Mouse (Mus musculus) intestine, embryonic 14.5 days (tissue): ENCODE measurements around the gene Hlcs. TPM values are rescaled to one million over a fixed set of nuclear protein-coding genes. Genes with fewer than 3 reads are reported as not detected.

Experiments used
- ATAC-seq: fragments of 200-750 bp; cut with Nextera tagmentation; replicated peaks from 2 replicates; pipeline ENCODE4 v1.8.0; 2017; ENCODE audit warnings: low read depth, moderate number of reproducible peaks, moderate TSS enrichment, moderate library complexity; ENCODE audit not compliant: low FRiP score, low TSS enrichment
- DNase-seq: peaks from one replicate; pipeline ENCODE4 v3.0.0-alpha.2; 2018; ENCODE audit warnings: low spot score
- H3K27ac ChIP-seq: fragments of 300-500 bp; sonication (generic); 2 replicates; pipeline ENCODE4 v1.5.1; 2014; ENCODE audit warnings: low read depth, mild to moderate bottlenecking, control low read depth
- H3K27me3 ChIP-seq: fragments of 300-500 bp; sonication (generic); replicated peaks from 2 replicates; pipeline ENCODE4 v1.6.1; 2014; ENCODE audit warnings: low read length, control low read depth; ENCODE audit not compliant: control insufficient read depth, insufficient read depth
- H3K36me3 ChIP-seq: fragments of 300-500 bp; sonication (generic); 2 replicates; pipeline ENCODE4 v1.6.1; 2014; ENCODE audit warnings: low read length, control low read depth; ENCODE audit not compliant: control insufficient read depth, insufficient read depth
- H3K4me1 ChIP-seq: fragments of 300-500 bp; sonication (generic); replicated peaks from 2 replicates; pipeline ENCODE4 v1.6.1; 2014; ENCODE audit warnings: low read length, control low read depth, mixed read lengths; ENCODE audit not compliant: control insufficient read depth, insufficient read depth
- H3K4me2 ChIP-seq: fragments of 300-500 bp; sonication (generic); 2 replicates; pipeline ENCODE4 v1.6.1; 2014; ENCODE audit warnings: low read length
- H3K4me3 ChIP-seq: fragments of 300-500 bp; sonication (generic); 2 replicates; pipeline ENCODE4 v1.5.1; 2014; ENCODE audit warnings: low read depth, low read length, control low read depth, mixed read lengths
- H3K9ac ChIP-seq: fragments of 300-500 bp; sonication (generic); 2 replicates; pipeline ENCODE4 v1.6.1; 2014; ENCODE audit warnings: mild to moderate bottlenecking, low read length
- H3K9me3 ChIP-seq: fragments of 300-500 bp; sonication (generic); 2 replicates; pipeline ENCODE4 v1.6.1; 2016; ENCODE audit warnings: low read length, control low read depth; ENCODE audit not compliant: control insufficient read depth
- WGBS: fragments of 180-500 bp; shearing (Covaris S2); extraction: QIAGEN DNeasy Blood & Tissue Kit; methylation state at CpG from one replicate; pipeline ENCODE4 v1.1.7; 2014; 5-methylcytosine and 5-hydroxymethylcytosine counted together
- polyA plus RNA-seq: library from polyadenylated mRNA; unstranded; fragments of >200 nt; fragmentation: Nextera tagmentation; extraction: Ambion mirVana; gene quantifications from 2 replicates; pipeline ENCODE4 v1.2.1, GENCODE M21; 2014

The Hlcs gene
- polyA plus RNA-seq, 1 experiment from 2014 or later, result 8.9 TPM

DNA sequence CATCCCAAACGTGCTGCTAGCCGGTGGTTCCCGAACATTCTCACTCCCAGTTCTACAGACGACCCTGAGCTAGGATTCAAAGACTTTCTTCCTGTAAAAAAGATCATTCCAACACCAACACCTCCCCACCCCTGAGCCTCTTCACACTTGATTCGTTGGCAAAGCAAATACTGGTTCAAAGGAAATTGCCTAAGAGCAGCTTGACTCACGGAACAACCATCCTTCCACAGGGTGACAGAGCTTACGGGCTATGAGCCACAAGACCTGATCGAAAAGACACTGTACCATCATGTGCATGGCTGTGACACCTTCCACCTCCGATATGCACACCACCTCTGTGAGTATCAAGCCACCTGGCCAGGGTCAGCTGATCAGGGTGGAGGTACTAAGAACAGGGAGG is 198.7 kb downstream of the Hlcs start:
- 69% methylated on average over 9 of the region's 9 CpGs for WGBS
- DNase-seq (no peak), ATAC-seq (no peak)
- Histone ChIP-seq H3K36me3 (no peaks in the 10 kb centered on the region), H3K27me3 (peaks cover 3% of the 10 kb centered on the region; the same call in 1 of the 2 replicates), H3K4me2 (no peak overlapping the region), H3K27ac (no peak overlapping the region), H3K9me3 (no peaks in the 10 kb centered on the region), H3K9ac (no peak overlapping the region), H3K4me1 (peaks cover 4% of the 10 kb centered on the region; the same call in 1 of the 2 replicates), H3K4me3 (no peak overlapping the region)

DNA sequence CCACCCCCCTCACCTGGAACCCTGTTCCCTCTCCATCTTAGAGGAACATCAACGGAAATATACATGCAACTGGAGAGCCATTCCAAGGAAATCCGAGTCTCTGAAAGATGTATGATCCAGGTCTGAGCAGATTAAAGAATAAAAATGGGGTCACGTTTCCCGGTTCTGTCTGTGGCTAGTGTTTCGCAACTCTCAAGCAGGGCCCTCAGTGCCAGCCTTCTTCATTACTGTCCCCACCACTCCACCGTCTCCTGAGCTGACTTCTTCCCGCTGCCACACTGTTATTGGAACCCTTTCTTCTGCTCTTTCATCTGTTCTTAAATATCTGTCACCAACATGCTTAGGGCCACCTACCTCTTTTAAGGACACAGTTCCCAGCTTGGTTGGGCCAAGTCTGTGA is 200.2 kb downstream of the Hlcs start:
- H3K27me3 ChIP-seq, result peaks cover 3% of the 10 kb centered on the region; the same call in 1 of the 2 replicates
- no peak overlapping the region for H3K4me3 ChIP-seq
- no peak overlapping the region for H3K27ac ChIP-seq
- H3K4me1 ChIP-seq, result peaks cover 4% of the 10 kb centered on the region; the same call in 1 of the 2 replicates
- no peaks in the 10 kb centered on the region for H3K36me3 ChIP-seq
- H3K4me2 ChIP-seq, result no peak overlapping the region
- H3K9ac ChIP-seq, result no peak overlapping the region
- H3K9me3 ChIP-seq, result no peaks in the 10 kb centered on the region
- ATAC-seq, result no peak
- WGBS, result 79% methylated on average over 7 of the region's 7 CpGs
- DNase-seq, result no peak

DNA sequence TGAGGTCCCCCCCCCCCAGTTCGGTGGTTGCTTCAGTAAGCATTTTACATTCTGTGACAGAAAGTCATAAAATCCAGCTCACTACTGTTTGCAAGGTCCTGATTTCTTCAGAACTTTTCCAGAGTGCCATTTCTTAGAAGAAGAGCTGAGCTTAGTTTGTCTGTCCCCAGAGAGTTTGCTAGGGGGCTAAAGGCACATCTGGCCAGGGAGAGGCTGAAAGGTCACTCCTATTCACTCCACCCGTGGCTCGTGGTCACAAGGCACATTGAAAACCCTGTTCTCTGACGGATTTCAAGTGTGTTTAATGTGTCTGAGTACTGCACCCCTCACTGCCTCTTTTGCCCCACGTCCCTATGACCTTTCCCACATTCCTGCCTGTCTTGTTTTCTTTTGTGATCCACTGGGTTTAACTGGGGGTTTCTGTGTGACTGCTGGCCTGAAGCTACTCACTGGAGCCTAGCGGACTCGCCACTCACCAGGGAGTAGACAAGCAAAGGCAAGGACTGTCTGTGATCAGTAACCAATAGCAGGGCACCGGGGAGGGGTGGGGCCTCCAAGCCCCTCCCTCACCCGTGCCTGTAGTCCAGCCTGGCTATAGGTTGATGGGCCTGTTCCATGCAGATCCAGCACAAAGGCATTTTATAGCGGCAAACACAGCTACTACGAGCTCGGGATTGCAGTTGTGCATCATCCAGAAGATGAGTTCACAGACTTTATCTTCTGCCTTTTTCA is 215.5 kb downstream of the Hlcs start:
- Histone ChIP-seq H3K27me3 (peaks cover 75% of the 10 kb centered on the region), H3K4me3 (no peak overlapping the region), H3K4me2 (no peak overlapping the region), H3K36me3 (no peaks in the 10 kb centered on the region), H3K4me1 (no peaks in the 10 kb centered on the region; the same call in 1 of the 2 replicates), H3K27ac (no peak overlapping the region), H3K9ac (no peak overlapping the region), H3K9me3 (no peaks in the 10 kb centered on the region)
- peak; percentile 82; the same call in 1 of the 2 replicates for ATAC-seq
- no peak for DNase-seq
- 11% methylated on average over 12 of the region's 12 CpGs for WGBS

DNA sequence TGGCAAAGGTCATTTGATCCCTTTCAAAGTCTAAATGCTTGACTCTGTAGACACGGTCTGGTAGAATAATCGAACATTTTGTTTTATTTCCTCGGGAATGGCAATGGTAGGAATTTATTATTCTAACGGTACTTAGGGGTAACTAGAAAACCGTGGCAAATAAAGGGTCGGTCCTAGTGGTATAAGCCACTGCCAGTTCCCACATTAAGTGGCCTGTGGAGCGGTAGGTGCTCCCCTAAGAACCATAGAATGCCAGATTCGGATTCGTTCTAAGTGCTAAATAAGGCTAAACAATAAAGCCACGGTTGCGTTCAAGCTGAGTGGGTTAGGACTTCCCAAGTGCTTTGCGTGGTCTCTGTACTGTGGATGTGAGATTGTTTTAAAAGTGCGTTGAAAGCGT is 216.9 kb downstream of the Hlcs start:
- Histone ChIP-seq H3K36me3 (no peaks in the 10 kb centered on the region), H3K9ac (no peak overlapping the region), H3K4me1 (no peaks in the 10 kb centered on the region; the same call in 1 of the 2 replicates), H3K27ac (no peak overlapping the region), H3K4me3 (no peak overlapping the region), H3K27me3 (peaks cover 89% of the 10 kb centered on the region), H3K4me2 (no peak overlapping the region), H3K9me3 (no peaks in the 10 kb centered on the region)
- peak; percentile 74 for DNase-seq
- WGBS, result 2% methylated on average over 14 of the region's 14 CpGs
- no peak for ATAC-seq

DNA sequence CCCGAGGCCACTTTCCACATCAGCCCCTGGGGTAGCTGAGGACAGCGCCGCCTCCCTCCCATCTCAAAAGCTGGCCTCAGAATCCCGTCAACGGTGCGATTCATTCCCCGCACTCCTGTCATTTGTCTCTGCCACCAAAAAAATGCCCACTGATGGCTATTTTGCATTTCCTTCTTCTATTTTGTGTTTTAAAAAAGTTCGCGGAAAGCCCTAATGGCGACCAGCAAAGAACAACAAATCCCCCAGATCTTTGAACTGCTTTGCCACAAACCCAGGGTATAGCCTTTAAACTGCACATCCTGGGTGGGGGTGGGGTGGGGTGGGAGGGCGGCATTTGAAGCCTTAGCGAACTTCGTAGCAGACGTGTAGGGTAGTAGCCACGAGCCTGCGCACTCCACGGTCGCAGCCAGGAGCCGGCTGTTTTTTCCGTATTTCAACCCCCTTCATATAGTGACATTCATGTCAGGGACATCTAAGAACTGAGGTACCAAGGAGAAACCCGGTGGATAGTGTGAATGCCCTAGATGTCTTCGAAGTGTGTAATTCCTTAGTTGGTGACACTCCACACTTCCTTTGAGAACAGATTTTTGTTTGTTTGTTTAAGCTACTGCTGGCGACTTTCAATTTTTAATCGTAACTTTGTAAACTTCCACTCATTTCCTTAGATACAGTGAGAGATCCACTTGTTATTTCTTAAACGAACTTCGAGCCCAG is 218.1 kb downstream of the Hlcs start:
- H3K4me1 ChIP-seq, result no peaks in the 10 kb centered on the region
- peaks cover 100% of the 10 kb centered on the region for H3K27me3 ChIP-seq
- H3K4me3 ChIP-seq, result no peak overlapping the region
- H3K27ac ChIP-seq, result no peak overlapping the region
- DNase-seq, result peak; percentile 78
- H3K4me2 ChIP-seq, result no peak overlapping the region
- no peaks in the 10 kb centered on the region for H3K9me3 ChIP-seq
- no peaks in the 10 kb centered on the region for H3K36me3 ChIP-seq
- no peak for ATAC-seq
- 1% methylated on average over 26 of the region's 26 CpGs for WGBS
- no peak overlapping the region for H3K9ac ChIP-seq

DNA sequence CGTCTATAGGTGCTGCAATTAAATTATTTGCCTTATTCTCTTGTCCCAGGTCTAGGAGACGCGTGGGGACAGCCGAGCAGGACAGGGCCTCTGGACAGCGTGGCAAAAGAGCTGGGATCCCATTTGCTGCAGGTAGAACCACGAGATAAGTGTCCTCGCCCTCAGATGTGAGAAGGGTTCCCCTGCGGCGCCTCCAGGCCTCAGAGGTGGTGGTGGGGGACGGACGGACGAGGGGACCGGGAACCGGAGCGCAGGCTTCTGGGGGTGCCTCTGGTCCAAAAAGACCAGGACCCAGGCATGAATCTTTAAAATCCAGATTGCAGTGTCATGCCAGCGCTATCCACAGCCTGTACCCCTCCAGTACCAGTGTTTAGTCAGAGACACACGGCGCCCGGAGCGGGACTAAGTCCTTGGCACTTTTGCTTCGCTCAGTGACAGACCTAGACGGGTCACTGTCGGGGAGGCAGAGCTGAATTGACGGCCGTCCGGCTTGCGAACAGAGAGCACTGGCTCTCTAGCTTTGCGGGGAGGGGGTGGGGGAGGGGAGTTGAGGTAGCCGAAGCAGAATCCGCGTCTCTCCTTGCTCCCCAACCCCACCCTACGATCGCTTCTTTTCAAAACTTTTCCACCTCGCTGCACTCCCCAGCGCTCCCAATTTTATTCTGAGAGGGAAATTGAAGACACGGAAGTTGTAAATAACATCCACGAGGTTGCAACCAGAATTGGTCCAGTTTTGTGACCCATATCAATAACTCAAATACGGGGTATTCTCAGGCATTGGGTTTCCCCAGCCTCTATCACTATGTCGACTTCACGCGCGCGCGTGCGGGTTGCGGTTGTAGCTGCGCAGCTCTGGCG is 218.9 kb downstream of the Hlcs start:
- H3K4me2 ChIP-seq, result no peak overlapping the region
- no peak overlapping the region for H3K27ac ChIP-seq
- H3K27me3 ChIP-seq, result peaks cover 100% of the 10 kb centered on the region
- H3K9me3 ChIP-seq, result no peaks in the 10 kb centered on the region
- 1% methylated on average over 48 of the region's 48 CpGs for WGBS
- no peak overlapping the region for H3K4me3 ChIP-seq
- H3K36me3 ChIP-seq, result no peaks in the 10 kb centered on the region
- DNase-seq (peak; percentile 72), ATAC-seq (no peak)
- H3K9ac ChIP-seq, result no peak overlapping the region
- no peaks in the 10 kb centered on the region for H3K4me1 ChIP-seq

DNA sequence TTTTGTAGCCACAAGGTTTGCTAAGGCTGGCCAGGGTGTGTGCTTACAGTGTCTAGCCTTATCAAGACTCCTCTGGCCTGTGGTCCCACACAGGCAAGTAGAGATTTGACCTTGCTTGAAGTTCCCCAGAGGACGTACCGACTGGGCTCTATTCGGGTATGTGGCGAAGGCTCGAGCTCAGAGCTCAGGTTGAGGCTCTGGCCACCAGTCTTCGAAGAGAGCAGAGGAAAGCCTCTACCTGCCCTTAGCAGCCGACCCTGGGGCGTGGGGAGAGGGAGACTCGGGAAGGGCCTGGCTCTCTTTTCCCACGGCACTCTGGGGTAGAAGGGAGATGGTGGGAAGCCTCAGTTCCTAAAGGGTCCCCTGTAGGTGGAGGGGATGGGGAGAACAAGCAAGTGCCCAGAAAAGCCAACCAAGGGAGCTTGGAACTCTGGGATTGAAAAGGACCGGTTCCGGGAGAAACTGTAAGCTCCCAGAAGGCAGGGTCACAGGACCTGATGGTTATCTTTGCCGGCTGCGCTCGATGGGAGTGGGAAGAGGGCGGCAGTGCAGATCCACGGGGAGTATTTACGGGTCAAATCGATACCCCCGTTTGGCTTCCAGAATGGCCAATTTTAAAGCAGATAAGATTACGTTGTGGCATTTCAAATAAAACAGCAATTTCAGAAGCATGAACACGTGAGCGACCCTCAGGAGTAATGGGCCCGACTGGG is 220.1 kb downstream of the Hlcs start:
- Histone ChIP-seq H3K9ac (no peak overlapping the region), H3K27ac (no peak overlapping the region), H3K4me3 (no peak overlapping the region), H3K36me3 (no peaks in the 10 kb centered on the region), H3K9me3 (no peaks in the 10 kb centered on the region), H3K4me2 (no peak overlapping the region), H3K4me1 (no peaks in the 10 kb centered on the region), H3K27me3 (peaks cover 100% of the 10 kb centered on the region)
- DNase-seq (peak; percentile 73), ATAC-seq (no peak)
- WGBS, result 2% methylated on average over 24 of the region's 24 CpGs
